ENCODE assay signal across 8 mouse cellular contexts in genomic region chr16:17619198-17620105, GRCm38 (mm10). TPM values are rescaled to one million over a fixed set of nuclear protein-coding genes. Genes with fewer than 3 reads are reported as not detected.
DNase-seq lines count a peak whose midpoint lies in the region; ATAC-seq lines count a peak whose summit lies in the region.

Gene Smpd4, plus strand, starts transcription at chr16:17619354.

- H3K4me3 ChIP-seq in hindbrain, embryonic 10.5 days = peak within 1 kb of the TSS; percentile 99
- peak within 1 kb of the TSS; percentile 100 for H3K4me3 ChIP-seq in lung, embryonic 16.5 days (ENCODE audit: low read length)

- no peaks in the 10 kb centered on the region for H3K9me3 ChIP-seq in hindbrain, embryonic 10.5 days
- no peaks in the 10 kb centered on the region for H3K9me3 ChIP-seq in lung, embryonic 16.5 days (ENCODE audit: control insufficient read depth, low read length)

- peak; percentile 80 for ATAC-seq in lung, embryonic 16.5 days (ENCODE audit: low read depth)

- peak within 1 kb of the TSS; percentile 97 for H3K9ac ChIP-seq in lung, embryonic 16.5 days (ENCODE audit: low read length)

- peaks cover 16% of the 10 kb centered on the region for H3K4me1 ChIP-seq in hindbrain, embryonic 10.5 days (replicated peaks)
- H3K4me1 ChIP-seq in lung, embryonic 16.5 days (replicated peaks; ENCODE audit: control insufficient read depth, insufficient read depth, low read length) = peaks cover 10% of the 10 kb centered on the region

- 4% methylated on average over 60 of the region's 60 CpGs for WGBS in hindbrain, embryonic 10.5 days
- 2% methylated on average over 60 of the region's 60 CpGs for WGBS in lung, embryonic 16.5 days

- peak within 1 kb of the TSS; percentile 90 for H3K4me2 ChIP-seq in lung, embryonic 16.5 days (ENCODE audit: low read depth, low read length)

- peak within 1 kb of the TSS; percentile 91 for H3K27ac ChIP-seq in hindbrain, embryonic 10.5 days
- peak within 1 kb of the TSS; percentile 25 for H3K27ac ChIP-seq in lung, embryonic 16.5 days (ENCODE audit: low read length)

- peaks cover 3% of the 10 kb centered on the region; the same call in 1 of the 2 replicates for H3K27me3 ChIP-seq in hindbrain, embryonic 10.5 days (ENCODE audit: insufficient read depth, poor library complexity, severe bottlenecking)
- no peaks in the 10 kb centered on the region for H3K27me3 ChIP-seq in lung, embryonic 16.5 days (ENCODE audit: control insufficient read depth, insufficient read depth, low read depth, low read length)

- H3K36me3 ChIP-seq in hindbrain, embryonic 10.5 days = peaks cover 34% of the 10 kb centered on the region
- peaks cover 2% of the 10 kb centered on the region; the same call in 1 of the 2 replicates for H3K36me3 ChIP-seq in lung, embryonic 16.5 days (ENCODE audit: control insufficient read depth, insufficient read depth, low read length)

- peak; percentile 94 for DNase-seq in NIH3T3 (ENCODE audit: low read depth)
- DNase-seq in cerebellum, adult 9-11 months = peak; percentile 84
- DNase-seq in frontal cortex, adult 2 months (ENCODE audit: extremely low spot score in 1 of 2, low spot score in 1 of 2) = peak in 1 of 2 experiments; percentile 96
- DNase-seq in hindbrain, embryonic 10.5 days (ENCODE audit: low spot score) = peak; percentile 94
- DNase-seq in layer of hippocampus, adult 9-10 months (ENCODE audit: low spot score) = peak; percentile 86
- peak; percentile 72 for DNase-seq in ovary, adult 18-20 months (ENCODE audit: low spot score)
- peak; percentile 87 for DNase-seq in thymus, postnatal 0 days (ENCODE audit: low spot score)

RNA-seq across cellular contexts. Expression of gene Smpd4, which starts in this region (rescaled TPM):
- 164 and 168 TPM in 2 replicates for polyA plus RNA-seq in frontal cortex, adult 2 months (2012; rRNA removed)
- 47.8 and 51.2 TPM in 2 replicates for polyA plus RNA-seq in hindbrain, embryonic 10.5 days (2016; fragmentation: Nextera tagmentation; extraction: Ambion mirVana)
- 33.2 and 34.3 TPM in 2 replicates for polyA plus RNA-seq in lung, embryonic 16.5 days (2015; fragmentation: Nextera tagmentation; extraction: Ambion mirVana)
- 17.4 and 21.6 TPM in 2 replicates for polyA plus RNA-seq in thymus, postnatal 0 days (2015; fragmentation: Nextera tagmentation; extraction: Ambion mirVana)
